Mouse (Mus musculus) CH12.LX (cell line): ENCODE results near the gene Tns2.

Source experiments
- CHD1 ChIP-seq: IDR thresholded peaks from 2 replicates; pipeline ENCODE4 v1.6.1; 2012; ENCODE audit warnings: low read depth, low read length, improper control_type of control experiment, inconsistent platforms
- CTCF ChIP-seq, 2 experiments: IDR thresholded peaks in 1 of 2; conservative IDR thresholded peaks in 1 of 2; 2 replicates each; pipeline ENCODE4 v1.5.1; 2011 to 2012; ENCODE audit warnings: low read depth in 2 of 2, low read length in 2 of 2, improper control_type of control experiment in 1 of 2, inconsistent platforms in 1 of 2, mild to moderate bottlenecking in 1 of 2, moderate library complexity in 1 of 2
- EP300 ChIP-seq: IDR thresholded peaks from 2 replicates; pipeline ENCODE4 v1.6.1; 2011; ENCODE audit warnings: low read length, improper control_type of control experiment
- MAZ ChIP-seq: IDR thresholded peaks from 2 replicates; pipeline ENCODE4 v1.6.1; 2012; ENCODE audit warnings: low read depth, mild to moderate bottlenecking, inconsistent platforms, low read length, improper control_type of control experiment, moderate library complexity
- SIN3A ChIP-seq: IDR thresholded peaks from 2 replicates; pipeline ENCODE4 v1.6.1; 2012; ENCODE audit warnings: low read length, improper control_type of control experiment, inconsistent platforms

DNA sequence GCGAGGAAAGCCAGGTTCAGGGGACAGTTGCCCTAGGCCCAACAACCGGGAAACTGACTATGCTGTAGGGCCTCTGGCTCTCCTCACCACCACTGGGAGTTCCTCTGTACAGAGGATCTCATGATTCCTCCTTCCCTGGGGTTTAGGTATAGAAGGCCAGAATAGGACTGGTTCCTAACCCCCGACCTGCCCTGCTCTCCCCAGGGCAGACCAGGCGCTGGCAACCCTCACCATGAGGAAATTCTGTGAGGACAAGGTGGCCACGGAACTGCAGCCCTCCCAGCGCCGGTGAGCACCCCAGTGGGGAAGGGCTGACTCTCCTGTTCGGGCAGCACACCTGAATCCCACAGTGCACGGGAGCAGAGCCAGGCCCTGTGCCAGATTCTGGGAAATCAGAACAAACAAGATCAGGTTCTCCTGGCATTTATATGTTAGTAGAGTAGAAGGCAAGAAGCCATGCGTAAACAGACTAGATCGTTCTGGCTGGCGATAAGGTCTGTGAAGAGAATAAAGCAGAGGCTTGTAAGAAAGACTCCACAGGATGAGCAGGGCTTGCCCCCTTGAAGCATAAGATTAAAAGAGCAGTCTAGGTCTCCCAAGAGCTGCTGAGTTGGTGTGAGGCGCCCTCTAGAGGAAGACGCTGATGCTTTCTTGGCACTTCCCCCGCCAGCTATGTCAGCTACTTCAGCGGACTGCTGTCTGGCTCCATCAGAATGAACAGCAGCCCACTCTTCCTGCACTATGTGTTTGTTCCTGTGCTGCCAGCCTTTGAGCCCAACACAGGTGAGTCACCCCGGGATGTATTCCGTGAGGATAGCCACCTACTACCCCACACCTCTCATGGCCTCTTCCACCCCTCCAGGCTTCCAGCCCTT lies 8.7 kb downstream of the Tns2 start:
- TF ChIP-seq EP300 (no peak), CTCF (conservative IDR thresholded peaks at IDR 0.05 in 1 of 2, IDR thresholded peaks at IDR 0.05 in 1 of 2; ENCODE audit: low read depth in 2 of 2, low read length in 2 of 2) (peak; percentile 87 to 93), MAZ (no peak), CHD1 (no peak), SIN3A (no peak)
